Mouse (Mus musculus): ENCODE measurements around the gene Ano5. TPM values are rescaled to one million over a fixed set of nuclear protein-coding genes. Genes with fewer than 3 reads are reported as not detected.

Gene Ano5
- polyA plus RNA-seq, 1 experiment from 2014 or later: 1.1 TPM

Other genes starting within 250 kb of the Ano5 start
- 112 and 126 TPM in 2 replicates for gene Slc17a6, start 111.0 kb downstream of the Ano5 start, polyA plus RNA-seq (2015; fragmentation: Nextera tagmentation; extraction: Ambion mirVana)